8 mouse cellular contexts compared by ENCODE assay signal in the genomic region with DNA sequence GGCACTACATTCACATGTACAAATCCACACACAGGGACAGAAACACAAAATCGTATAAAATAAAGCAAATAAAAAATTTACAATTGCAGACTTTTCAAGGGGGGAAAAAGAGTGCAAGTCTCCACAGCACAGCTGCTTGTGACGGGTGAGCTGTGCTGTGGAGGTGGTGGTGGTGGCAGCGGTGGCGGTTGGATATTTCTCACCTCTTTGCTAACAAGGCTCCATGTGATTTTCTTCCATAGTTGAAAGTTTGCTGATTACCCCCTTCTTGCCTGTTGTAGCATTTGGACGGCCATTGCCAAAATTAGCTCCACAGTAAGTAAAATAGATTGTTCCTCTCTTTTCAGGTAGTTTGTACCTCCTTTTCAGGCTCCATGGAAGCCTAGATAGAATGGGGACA. TPM values are rescaled to one million over a fixed set of nuclear protein-coding genes. Genes with fewer than 3 reads are reported as not detected.
DNase-seq lines count a peak whose midpoint lies in the region; ATAC-seq and TF ChIP-seq lines count a peak whose summit lies in the region.

Gene Casc3 (plus strand): TSS at position 301 of the 400 bp plus-strand sequence.

- peaks cover 19% of the 10 kb centered on the region for H3K79me2 ChIP-seq in myocyte (ENCODE audit: control insufficient read depth, insufficient read depth)

- no peaks in the 10 kb centered on the region for H3K27me3 ChIP-seq in lung, embryonic 15.5 days
- H3K27me3 ChIP-seq in embryonic facial prominence, embryonic 12.5 days, result no peaks in the 10 kb centered on the region
- no peaks in the 10 kb centered on the region for H3K27me3 ChIP-seq in heart, embryonic 14.5 days (ENCODE audit: control insufficient read depth, insufficient read depth, low read length)
- H3K27me3 ChIP-seq in myocyte (ENCODE audit: control insufficient read depth, insufficient read depth, insufficient read length), result no peaks in the 10 kb centered on the region

- no peak for DNase-seq in lung, postnatal 25 days (ENCODE audit: low spot score)
- DNase-seq in left cerebral cortex, postnatal 14 days (ENCODE audit: low spot score in 2 of 2), result no peak
- DNase-seq in cerebellum, postnatal 4 days (ENCODE audit: low spot score in 2 of 2), result no peak
- DNase-seq in retina, postnatal 1 day, result no peak

- no peak for ATAC-seq in lung, embryonic 15.5 days (ENCODE audit: borderline replicate concordance, extremely low read depth, low FRiP score, low TSS enrichment)
- no peak for ATAC-seq in embryonic facial prominence, embryonic 12.5 days (ENCODE audit: insufficient number of reproducible peaks, insufficient read depth, low FRiP score, low TSS enrichment)
- no peak for ATAC-seq in heart, embryonic 14.5 days (ENCODE audit: insufficient number of reproducible peaks, insufficient read depth, low FRiP score, low read depth)

- no peak within 1 kb of the TSS for H3K27ac ChIP-seq in lung, embryonic 15.5 days
- no peak within 1 kb of the TSS for H3K27ac ChIP-seq in embryonic facial prominence, embryonic 12.5 days
- H3K27ac ChIP-seq in heart, embryonic 14.5 days (replicated peaks in 1 of 2; ENCODE audit: control insufficient read depth in 1 of 2, insufficient read depth in 1 of 2, low read depth in 2 of 2, low read length in 2 of 2), result peak within 1 kb of the TSS; percentile 60 to 67

- no peak within 1 kb of the TSS for H3ac ChIP-seq in myocyte (ENCODE audit: control insufficient read depth, insufficient read length)

- no peak within 1 kb of the TSS for H3K4me3 ChIP-seq in lung, embryonic 15.5 days
- no peak within 1 kb of the TSS for H3K4me3 ChIP-seq in embryonic facial prominence, embryonic 12.5 days
- H3K4me3 ChIP-seq in heart, embryonic 14.5 days (ENCODE audit: control insufficient read depth in 1 of 2, insufficient read depth in 1 of 2, low read depth in 1 of 2, low read length in 2 of 2), result no peak within 1 kb of the TSS
- H3K4me3 ChIP-seq in myocyte, result no peak within 1 kb of the TSS

- peaks cover 82% of the 10 kb centered on the region for H3K36me3 ChIP-seq in lung, embryonic 15.5 days
- H3K36me3 ChIP-seq in embryonic facial prominence, embryonic 12.5 days, result peaks cover 76% of the 10 kb centered on the region
- peaks cover 87% of the 10 kb centered on the region for H3K36me3 ChIP-seq in heart, embryonic 14.5 days (ENCODE audit: control insufficient read depth, insufficient read depth, low read length)
- H3K36me3 ChIP-seq in myocyte (ENCODE audit: control insufficient read depth, insufficient read depth), result peaks cover 56% of the 10 kb centered on the region

- intact Hi-C loops in left cerebral cortex, postnatal 14 days (cut with DNase I), result no loop called here

- TF ChIP-seq POLR2A in myocyte (IDR thresholded peaks at IDR 0.05; ENCODE audit: insufficient read length, low read depth), result no peak

- H3K9ac ChIP-seq in lung, embryonic 15.5 days, result no peak within 1 kb of the TSS
- no peak within 1 kb of the TSS for H3K9ac ChIP-seq in embryonic facial prominence, embryonic 12.5 days
- no peak within 1 kb of the TSS for H3K9ac ChIP-seq in heart, embryonic 14.5 days (ENCODE audit: low read length)

- peaks cover 9% of the 10 kb centered on the region; the same call in 1 of the 2 replicates for H3K4me1 ChIP-seq in lung, embryonic 15.5 days
- H3K4me1 ChIP-seq in embryonic facial prominence, embryonic 12.5 days, result 0 out of 2 replicates have a peak, but pooled peaks cover 4% of the 10 kb centered on the region
- H3K4me1 ChIP-seq in heart, embryonic 14.5 days (ENCODE audit: control insufficient read depth in 2 of 2, insufficient read depth in 2 of 2, low read length in 2 of 2), result peaks cover 2 to 11% of the 10 kb centered on the region in 2 experiments

- no peaks in the 10 kb centered on the region for H3K9me3 ChIP-seq in lung, embryonic 15.5 days
- H3K9me3 ChIP-seq in embryonic facial prominence, embryonic 12.5 days, result no peaks in the 10 kb centered on the region
- no peaks in the 10 kb centered on the region for H3K9me3 ChIP-seq in heart, embryonic 14.5 days (ENCODE audit: control insufficient read depth, low read length)

- H3K4me2 ChIP-seq in lung, embryonic 15.5 days, result no peak within 1 kb of the TSS
- no peak within 1 kb of the TSS for H3K4me2 ChIP-seq in embryonic facial prominence, embryonic 12.5 days (replicated peaks)
- no peak within 1 kb of the TSS for H3K4me2 ChIP-seq in heart, embryonic 14.5 days (ENCODE audit: low read length)
- no peak within 1 kb of the TSS for H3K4me2 ChIP-seq in myocyte (ENCODE audit: low read depth)

- 88% methylated on average over 5 of the region's 5 CpGs for WGBS in lung, embryonic 15.5 days
- WGBS in embryonic facial prominence, embryonic 12.5 days, result 87% methylated on average over 5 of the region's 5 CpGs
- 90% methylated on average over 5 of the region's 5 CpGs for WGBS in heart, embryonic 14.5 days

TF ChIP-seq in myocyte, 11 proteins besides CTCF, POLR2A, EP300 and RAD21:
- no peak for TF ChIP-seq MYOG (IDR thresholded peaks at IDR 0.05; ENCODE audit: control insufficient read depth in 1 of 3, insufficient read depth in 1 of 3, insufficient read length in 2 of 3, low read depth in 2 of 3)
- TF ChIP-seq USF1 (IDR thresholded peaks at IDR 0.05; ENCODE audit: low read depth), result no peak
- no peak for TF ChIP-seq REST (IDR thresholded peaks at IDR 0.05; ENCODE audit: insufficient read depth, insufficient read length)
- no peak for TF ChIP-seq POLR2AphosphoS2 (IDR thresholded peaks at IDR 0.05; ENCODE audit: insufficient read length, low read depth)
- no peak for TF ChIP-seq MYOD1 (IDR thresholded peaks at IDR 0.05; ENCODE audit: control insufficient read depth in 1 of 3, insufficient read length in 2 of 3, low read depth in 2 of 3)
- TF ChIP-seq TCF12 (IDR thresholded peaks at IDR 0.05; ENCODE audit: insufficient read depth, poor library complexity, severe bottlenecking), result no peak
- no peak for TF ChIP-seq SRF (IDR thresholded peaks at IDR 0.05; ENCODE audit: control insufficient read depth, insufficient read length, low read depth)
- TF ChIP-seq E2F4 (IDR thresholded peaks at IDR 0.05; ENCODE audit: insufficient read depth), result no peak
- no peak for TF ChIP-seq CEBPB (IDR thresholded peaks at IDR 0.05; ENCODE audit: insufficient read depth, poor library complexity, severe bottlenecking)
- TF ChIP-seq MAX (IDR thresholded peaks at IDR 0.05; ENCODE audit: low read depth), result no peak
- TF ChIP-seq TCF3 (IDR thresholded peaks at IDR 0.05; ENCODE audit: insufficient read length, low read depth), result no peak

RNA-seq across cellular contexts. Expression of gene Casc3, which starts in this region (rescaled TPM):
- 35.7 and 37.9 TPM in 2 replicates for polyA plus RNA-seq in lung, embryonic 15.5 days (2015; fragmentation: Nextera tagmentation; extraction: Ambion mirVana)
- 53.9 and 54.0 TPM in 2 replicates for polyA plus RNA-seq in embryonic facial prominence, embryonic 12.5 days (2016; fragmentation: Nextera tagmentation; extraction: Ambion mirVana)
- 22.6 and 22.9 TPM in 2 replicates for polyA plus RNA-seq in heart, embryonic 14.5 days (2014; fragmentation: Nextera tagmentation; extraction: Ambion mirVana)
- 10 to 100 TPM; 53.1 to 54.6 TPM for total RNA-seq in left cerebral cortex, postnatal 14 days (2021)
- 22.1 TPM for polyA plus RNA-seq in myocyte (2012; fragmentation: generic; extraction: Trizol)

Comparison
In these comparisons a context has a peak if more than half of its experiments do, and no peak if none do; other contexts are left out.
1. H3K27ac ChIP-seq: peak in heart, embryonic 14.5 days (2 of 2); none in lung, embryonic 15.5 days (single experiment) and embryonic facial prominence, embryonic 12.5 days (single experiment).